Mouse (Mus musculus) liver, embryonic 16.5 days (tissue): ENCODE results near the gene Epha4. TPM values are rescaled to one million over a fixed set of nuclear protein-coding genes. Genes with fewer than 3 reads are reported as not detected.

Experiments
- ATAC-seq: fragments of 200-750 bp; cut with Nextera tagmentation; 2 replicates; pipeline ENCODE4 v1.8.0; 2017; ENCODE audit warnings: low read depth, mild to moderate bottlenecking, moderate number of reproducible peaks, moderate library complexity
- H3K27ac ChIP-seq: fragments of 300-500 bp; sonication (generic); 2 replicates; pipeline ENCODE4 v1.5.1; 2014; ENCODE audit warnings: mild to moderate bottlenecking, low read length
- H3K27me3 ChIP-seq: fragments of 300-500 bp; sonication (generic); 2 replicates; pipeline ENCODE4 v1.6.1; 2014; ENCODE audit warnings: low read depth, low read length, mixed read lengths; ENCODE audit not compliant: control insufficient read depth, insufficient read depth
- H3K36me3 ChIP-seq: fragments of 300-500 bp; sonication (generic); 2 replicates; pipeline ENCODE4 v1.6.1; 2014; ENCODE audit warnings: mild to moderate bottlenecking; ENCODE audit not compliant: control insufficient read depth, insufficient read depth
- H3K4me1 ChIP-seq: fragments of 300-500 bp; sonication (generic); 2 replicates; pipeline ENCODE4 v1.6.1; 2014; ENCODE audit warnings: low read depth, low read length, mixed read lengths; ENCODE audit not compliant: control insufficient read depth
- H3K4me2 ChIP-seq: fragments of 300-500 bp; sonication (generic); 2 replicates; pipeline ENCODE4 v1.6.1; 2014; ENCODE audit warnings: low read depth, low read length, mixed read lengths
- H3K4me3 ChIP-seq: fragments of 300-500 bp; sonication (generic); 2 replicates; pipeline ENCODE4 v1.5.1; 2014; ENCODE audit warnings: low read depth, mild to moderate bottlenecking, low read length
- H3K9ac ChIP-seq: fragments of 300-500 bp; sonication (generic); 2 replicates; pipeline ENCODE4 v1.6.1; 2014; ENCODE audit warnings: low read depth, low read length
- H3K9me3 ChIP-seq: fragments of 300-500 bp; sonication (generic); replicated peaks from 2 replicates; pipeline ENCODE4 v1.6.1; 2016; ENCODE audit warnings: low read length; ENCODE audit not compliant: control insufficient read depth
- WGBS: fragments of 180-500 bp; shearing (Covaris S2); extraction: QIAGEN DNeasy Blood & Tissue Kit; methylation state at CpG from one replicate; pipeline ENCODE4 v1.1.7; 2014; ENCODE audit not compliant: insufficient replicate concordance; 5-methylcytosine and 5-hydroxymethylcytosine counted together
- polyA plus RNA-seq: library from polyadenylated mRNA; unstranded; fragments of >200 nt; fragmentation: Nextera tagmentation; extraction: Ambion mirVana; gene quantifications from 2 replicates; pipeline ENCODE4 v1.2.1, GENCODE M21; 2015

The Epha4 gene
- polyA plus RNA-seq, result 0.22 and 0.30 TPM in 2 replicates

DNA sequence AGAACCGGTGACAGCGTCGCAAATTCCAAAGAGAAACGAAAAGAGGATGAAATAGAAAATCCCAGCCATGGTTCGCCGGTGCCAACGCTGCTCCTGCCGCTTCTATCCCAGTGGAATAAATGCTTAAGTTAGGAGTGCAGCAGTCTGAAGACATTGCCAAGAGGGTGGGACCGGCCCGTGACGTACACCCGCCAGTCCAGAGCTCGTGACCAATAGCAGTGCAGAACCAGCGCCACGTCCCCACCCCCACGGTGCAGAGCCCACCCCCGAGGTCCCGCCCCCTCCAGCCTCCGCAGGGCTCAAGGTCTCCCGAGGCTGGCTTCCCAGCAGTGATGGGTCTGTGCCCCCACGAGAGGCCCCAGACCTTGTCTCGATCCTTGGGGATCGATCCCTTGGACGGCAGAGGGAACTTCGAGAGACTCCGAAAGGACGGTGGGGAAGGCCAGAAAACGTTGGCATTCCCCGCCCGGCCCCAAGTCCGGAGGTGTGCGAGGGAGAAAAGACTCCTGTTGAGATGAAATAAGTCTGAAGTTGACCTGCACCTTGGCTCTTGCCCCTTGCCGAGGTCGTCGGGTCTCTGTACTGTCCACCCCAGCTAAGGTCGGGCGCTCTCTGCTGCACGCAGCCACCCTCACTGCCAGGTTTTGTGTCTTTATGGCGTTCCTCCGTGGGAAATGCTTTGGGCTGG, at the start of gene Epha4:
TSS of gene Epha4 (minus strand) at position 126 of the 688 bp plus-strand sequence.
- under 1% methylated on average over 40 of the region's 40 CpGs for WGBS
- Histone ChIP-seq H3K36me3 (no peaks in the 10 kb centered on the region), H3K9ac (no peak within 1 kb of the TSS), H3K4me1 (peaks cover 3% of the 10 kb centered on the region), H3K27me3 (peaks cover 45% of the 10 kb centered on the region), H3K9me3 (no peaks in the 10 kb centered on the region), H3K4me3 (peak within 1 kb of the TSS; percentile 58), H3K4me2 (peak within 1 kb of the TSS; percentile 68), H3K27ac (no peak within 1 kb of the TSS)
- peak; percentile 91 for ATAC-seq

DNA sequence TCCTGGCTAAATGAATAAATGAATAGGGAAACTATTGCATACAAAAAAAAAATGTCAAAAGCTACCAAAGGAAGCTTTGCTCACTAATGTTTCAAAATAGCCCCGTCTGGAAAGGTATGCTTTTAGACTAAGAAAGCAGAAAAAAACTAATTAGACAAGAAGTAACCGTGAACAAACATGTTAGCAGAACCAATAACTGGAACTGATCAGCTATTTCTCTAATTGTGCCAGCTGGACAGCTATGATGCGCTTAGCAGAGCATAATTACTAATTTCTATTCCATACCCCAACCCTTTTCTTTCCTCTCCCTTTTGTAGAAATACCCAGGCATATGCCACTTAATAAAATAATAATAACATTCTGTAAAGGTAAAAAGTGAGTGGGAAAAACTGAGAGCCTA, 41.3 kb upstream of the Epha4 start:
- H3K27ac ChIP-seq, result no peak overlapping the region
- no peaks in the 10 kb centered on the region for H3K4me1 ChIP-seq
- no peaks in the 10 kb centered on the region for H3K27me3 ChIP-seq
- H3K4me3 ChIP-seq, result no peak overlapping the region
- no peaks in the 10 kb centered on the region for H3K36me3 ChIP-seq
- H3K9me3 ChIP-seq, result no peaks in the 10 kb centered on the region
- H3K4me2 ChIP-seq, result no peak overlapping the region
- no peak for ATAC-seq
- no peak overlapping the region for H3K9ac ChIP-seq
- 59% methylated on average over 3 of the region's 3 CpGs for WGBS

DNA sequence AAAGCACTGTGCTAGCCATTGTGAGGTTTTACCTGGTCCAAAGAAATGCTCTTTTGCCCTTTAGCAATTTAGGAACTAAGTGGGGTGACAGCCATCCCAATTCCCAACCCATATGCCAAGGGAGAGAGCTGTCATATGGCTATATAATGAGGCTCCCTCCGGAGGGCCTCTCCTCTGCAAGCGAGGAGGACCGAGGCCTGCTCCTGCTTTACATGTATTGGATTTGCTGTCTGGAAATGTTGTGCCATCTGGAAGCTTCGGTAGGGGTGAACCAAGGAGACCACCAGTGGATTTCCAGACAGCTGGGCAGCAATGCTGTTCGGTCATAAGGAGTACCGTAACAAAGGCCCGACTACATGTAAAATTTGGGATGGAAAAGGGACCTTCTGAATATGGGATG, 37.0 kb upstream of the Epha4 start:
- Histone ChIP-seq H3K4me3 (no peak overlapping the region), H3K4me1 (no peaks in the 10 kb centered on the region), H3K9me3 (no peaks in the 10 kb centered on the region), H3K36me3 (no peaks in the 10 kb centered on the region), H3K4me2 (no peak overlapping the region), H3K27me3 (no peaks in the 10 kb centered on the region), H3K27ac (no peak overlapping the region), H3K9ac (no peak overlapping the region)
- WGBS, result 76% methylated on average over 7 of the region's 7 CpGs
- no peak for ATAC-seq

DNA sequence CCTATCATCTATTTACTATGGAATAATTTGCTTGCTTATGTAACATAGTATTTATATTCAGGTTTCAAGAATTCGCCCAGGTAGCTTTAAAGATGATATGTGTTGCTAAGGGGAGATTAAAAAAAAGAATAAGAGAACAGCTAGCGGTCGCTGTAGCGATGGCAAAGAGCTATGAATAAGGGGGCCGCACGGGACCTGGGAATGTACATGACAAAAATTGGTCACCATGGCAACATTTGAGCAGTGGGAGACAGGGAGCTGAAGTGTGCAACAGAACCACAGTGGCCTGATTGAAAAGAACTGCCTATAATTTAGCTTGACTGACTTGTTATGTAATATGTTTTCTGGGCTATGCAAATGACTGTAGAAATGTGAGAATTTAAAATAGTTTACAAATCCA, 30.8 kb upstream of the Epha4 start:
- H3K4me3 ChIP-seq, result no peak overlapping the region
- no peaks in the 10 kb centered on the region for H3K36me3 ChIP-seq
- 63% methylated on average over 6 of the region's 6 CpGs for WGBS
- H3K27ac ChIP-seq, result no peak overlapping the region
- H3K9ac ChIP-seq, result no peak overlapping the region
- H3K27me3 ChIP-seq, result no peaks in the 10 kb centered on the region
- no peak for ATAC-seq
- H3K9me3 ChIP-seq, result no peaks in the 10 kb centered on the region
- H3K4me2 ChIP-seq, result no peak overlapping the region
- no peaks in the 10 kb centered on the region for H3K4me1 ChIP-seq

DNA sequence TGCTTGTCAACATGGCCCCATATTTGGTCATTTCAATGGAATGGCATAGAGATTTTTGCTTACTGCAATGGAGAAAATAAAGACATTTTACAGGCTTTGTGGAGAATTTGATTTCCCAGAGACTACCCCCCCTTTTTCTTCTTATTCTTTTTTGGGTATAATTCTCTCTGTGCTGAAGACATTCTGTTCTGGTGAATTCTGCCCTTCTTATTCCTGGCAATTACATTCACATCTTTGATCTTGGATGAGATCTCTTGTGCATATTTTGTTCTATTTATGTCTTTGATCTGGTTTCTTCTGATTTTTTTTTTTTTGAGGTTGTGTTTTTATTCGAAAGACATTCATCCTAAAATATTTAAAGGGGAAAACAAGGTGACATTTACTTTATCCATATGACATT, 30.1 kb upstream of the Epha4 start:
- H3K9me3 ChIP-seq, result no peaks in the 10 kb centered on the region
- ATAC-seq, result no peak
- 64% methylated on average over 1 of the region's 1 CpGs for WGBS

DNA sequence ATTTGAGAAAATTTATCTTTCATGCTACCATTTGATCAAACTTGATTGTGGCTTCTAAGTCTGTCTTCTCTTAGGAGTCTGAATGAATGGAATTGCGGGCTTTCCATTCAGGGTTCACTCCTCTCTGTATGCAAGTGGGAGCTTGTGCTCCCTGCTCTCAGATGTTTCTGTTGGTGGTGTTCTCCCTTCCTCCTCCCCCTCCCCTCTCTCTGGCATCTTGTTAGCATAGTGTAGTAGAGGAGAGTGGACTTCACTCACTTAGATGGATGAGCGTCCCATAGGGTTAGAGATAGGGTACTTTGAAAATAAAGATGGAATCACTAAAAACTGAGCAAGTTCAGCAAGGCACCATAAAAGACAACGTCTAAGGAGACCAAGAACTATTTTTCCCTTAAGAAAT, 29.4 kb upstream of the Epha4 start:
- no peaks in the 10 kb centered on the region for H3K36me3 ChIP-seq
- ATAC-seq, result no peak

More for the DNA sequence above, 30.1 kb upstream of the Epha4 start:
- Histone ChIP-seq H3K9ac (no peak overlapping the region), H3K4me1 (no peaks in the 10 kb centered on the region), H3K36me3 (no peaks in the 10 kb centered on the region), H3K27ac (no peak overlapping the region), H3K4me3 (no peak overlapping the region), H3K4me2 (no peak overlapping the region), H3K27me3 (no peaks in the 10 kb centered on the region)

DNA sequence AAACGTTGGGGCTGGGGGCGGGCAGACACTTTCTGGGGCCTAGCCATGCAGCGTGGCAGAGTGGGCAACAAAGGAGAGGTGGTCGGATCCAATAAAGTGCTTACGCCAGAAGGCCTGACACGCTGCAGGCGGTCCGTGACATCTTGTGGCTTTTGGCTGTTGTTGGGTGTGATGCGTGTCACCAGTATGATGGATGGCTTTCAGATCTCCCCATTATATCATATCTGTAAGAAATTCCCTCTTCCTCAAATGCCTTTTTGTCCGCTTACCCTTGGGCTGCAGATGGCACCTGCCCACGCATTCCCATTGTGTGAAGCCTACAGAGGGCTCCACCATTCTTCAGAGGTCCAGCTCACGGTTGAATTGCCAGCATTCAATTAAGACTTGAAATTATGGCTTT, 25.1 kb upstream of the Epha4 start:
- Histone ChIP-seq H3K4me2 (no peak overlapping the region), H3K9ac (no peak overlapping the region), H3K27me3 (no peaks in the 10 kb centered on the region), H3K4me3 (no peak overlapping the region), H3K27ac (no peak overlapping the region), H3K4me1 (no peaks in the 10 kb centered on the region), H3K36me3 (no peaks in the 10 kb centered on the region), H3K9me3 (no peaks in the 10 kb centered on the region)
- no peak for ATAC-seq
- WGBS, result 68% methylated on average over 12 of the region's 12 CpGs

More for the DNA sequence above, 29.4 kb upstream of the Epha4 start:
- 30% methylated on average over 3 of the region's 3 CpGs for WGBS
- no peaks in the 10 kb centered on the region for H3K27me3 ChIP-seq
- no peak overlapping the region for H3K9ac ChIP-seq
- H3K4me1 ChIP-seq, result no peaks in the 10 kb centered on the region
- no peak overlapping the region for H3K4me3 ChIP-seq
- H3K27ac ChIP-seq, result no peak overlapping the region
- H3K9me3 ChIP-seq, result no peaks in the 10 kb centered on the region
- no peak overlapping the region for H3K4me2 ChIP-seq

DNA sequence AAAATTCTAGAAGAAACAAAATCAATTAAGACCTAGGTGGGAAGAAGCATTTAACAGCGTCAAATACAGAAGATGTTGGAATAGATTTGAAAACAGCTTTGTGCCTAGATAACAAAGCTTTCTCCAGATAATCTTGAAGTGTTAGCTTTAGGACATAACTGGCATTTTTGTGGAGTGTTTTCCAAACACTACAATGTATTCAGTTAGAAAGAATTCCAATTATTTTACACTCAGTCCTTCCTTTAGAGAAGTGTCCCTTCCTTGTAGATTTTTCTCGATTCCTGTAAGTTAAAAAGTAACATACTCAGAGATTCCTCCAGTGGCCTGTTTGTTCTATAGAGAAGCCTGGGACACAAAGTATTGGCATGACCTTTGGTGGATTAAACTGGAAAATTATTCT, 23.7 kb upstream of the Epha4 start:
- WGBS, result 36% methylated on average over 2 of the region's 2 CpGs
- Histone ChIP-seq H3K27ac (no peak overlapping the region), H3K9me3 (no peaks in the 10 kb centered on the region), H3K9ac (no peak overlapping the region), H3K27me3 (no peaks in the 10 kb centered on the region), H3K4me1 (no peaks in the 10 kb centered on the region), H3K36me3 (no peaks in the 10 kb centered on the region), H3K4me3 (no peak overlapping the region), H3K4me2 (no peak overlapping the region)
- no peak for ATAC-seq

DNA sequence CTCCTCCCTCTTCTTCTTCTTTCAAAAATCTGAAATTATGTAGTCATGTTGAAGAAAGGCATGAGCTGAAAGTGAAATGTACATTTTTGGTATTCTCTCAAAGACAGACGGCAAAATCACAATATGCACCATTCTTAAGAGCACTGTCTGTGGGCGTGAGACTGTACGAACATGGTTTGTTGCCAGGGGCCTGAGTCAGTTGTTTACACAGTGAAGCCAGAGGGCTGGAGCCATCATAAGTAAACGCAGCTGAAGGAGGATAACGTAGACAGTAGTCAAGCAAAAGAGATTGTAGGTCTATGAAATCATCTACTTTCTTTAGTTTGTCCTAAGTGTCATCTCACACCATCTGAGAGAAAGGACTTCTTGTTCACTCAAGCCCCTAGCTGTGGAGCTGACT, 21.0 kb upstream of the Epha4 start:
- Histone ChIP-seq H3K27ac (no peak overlapping the region), H3K4me1 (no peaks in the 10 kb centered on the region), H3K9me3 (no peaks in the 10 kb centered on the region), H3K36me3 (no peaks in the 10 kb centered on the region), H3K27me3 (no peaks in the 10 kb centered on the region), H3K9ac (no peak overlapping the region), H3K4me2 (no peak overlapping the region), H3K4me3 (no peak overlapping the region)
- 48% methylated on average over 5 of the region's 5 CpGs for WGBS
- ATAC-seq, result no peak
